Mouse (Mus musculus) thymus, adult 2 months (tissue): ENCODE data around the gene Efcab6.

Source experiments
- CTCF ChIP-seq: fragments of 200-500 bp; IDR thresholded peaks from 2 replicates; pipeline ENCODE4 v1.5.1; 2012; ENCODE audit warnings: mild to moderate bottlenecking, control low read depth, low read length, moderate library complexity, borderline replicate concordance; ENCODE audit not compliant: control insufficient read depth, poor library complexity, insufficient read depth; ENCODE audit errors: extremely low read depth
- POLR2A ChIP-seq: fragments of 200-500 bp; IDR thresholded peaks from 2 replicates; pipeline ENCODE4 v1.6.1; 2012; ENCODE audit warnings: mild to moderate bottlenecking, low read length, control low read depth, moderate library complexity; ENCODE audit not compliant: control insufficient read depth, poor library complexity, insufficient read depth; ENCODE audit errors: extremely low read depth

DNA sequence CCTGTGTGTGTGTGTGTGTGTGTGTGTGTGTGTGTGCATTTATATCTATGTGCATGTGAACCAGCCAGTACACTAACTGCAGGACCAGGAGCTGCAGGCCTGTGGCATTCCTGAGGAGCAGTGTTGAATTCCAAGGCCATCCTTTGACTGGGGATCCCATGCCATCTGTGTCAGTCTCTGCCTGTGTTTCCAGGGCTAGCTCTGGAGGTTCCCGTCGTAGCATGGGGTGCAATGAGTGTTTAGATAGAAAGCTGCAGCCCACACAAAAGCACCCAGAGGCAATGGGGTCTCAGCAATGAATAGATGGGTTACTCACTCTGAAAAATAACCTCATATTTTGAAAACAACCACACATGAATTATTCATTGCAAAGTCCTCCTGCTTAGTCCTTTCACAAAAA is 126.7 kb downstream of the Efcab6 start:
- TF ChIP-seq CTCF (no peak), POLR2A (no peak)
